Comparison of ENCODE assay signal across 20 mouse cellular contexts in the genomic region with DNA sequence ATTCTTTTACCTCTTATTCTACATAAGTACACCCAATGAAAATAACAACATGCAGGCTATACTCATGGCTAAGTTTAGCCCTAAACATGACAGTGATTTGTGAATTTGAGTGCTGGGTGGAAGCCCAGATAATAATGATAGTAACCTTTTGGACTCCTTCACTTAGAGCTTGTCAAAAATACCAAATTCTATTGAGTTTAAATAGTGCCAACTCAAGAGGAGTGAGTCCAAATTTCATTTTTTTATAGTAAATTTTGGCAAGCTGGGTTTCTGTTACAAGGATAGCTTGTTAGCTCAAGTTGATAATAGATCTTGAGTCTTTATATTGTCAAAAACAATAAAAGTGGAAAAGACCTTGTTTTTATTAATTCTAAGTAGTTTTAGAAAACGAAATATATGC.
"Had no signal": no experiment of that assay in that cellular context is flagged by ENCODE, and none has a peak within 500 bp of the region (broad histone marks: within the 10 kb centered on the region; RNA-seq: fewer than 3 reads in every experiment).

No protein-coding gene starts in this region.

- H3K4me1 ChIP-seq: limb, embryonic 10.5 days; limb, embryonic 13.5 days; liver, embryonic 12.5 days; liver, embryonic 15.5 days; midbrain, embryonic 15.5 days; neural tube, embryonic 12.5 days; neural tube, embryonic 15.5 days; stomach, embryonic 15.5 days had no signal

- H3K27me3 ChIP-seq: limb, embryonic 13.5 days; liver, embryonic 12.5 days; liver, embryonic 15.5 days; midbrain, embryonic 15.5 days; neural tube, embryonic 12.5 days; neural tube, embryonic 15.5 days; stomach, embryonic 15.5 days had no signal

- DNase-seq: kidney, adult 9 months; kidney, postnatal 14 days; kidney, postnatal 4 days; liver; lung, adult 18-20 months; lung, postnatal 4 days; right cerebral cortex, adult 18-20 months; right cerebral cortex, postnatal 14 days; spleen, adult 18-20 months; thymus, postnatal 25 days had no signal

- H3K9ac ChIP-seq: limb, embryonic 13.5 days; liver, embryonic 12.5 days; liver, embryonic 15.5 days; midbrain, embryonic 15.5 days; neural tube, embryonic 12.5 days; neural tube, embryonic 15.5 days; stomach, embryonic 15.5 days had no signal

- H3K9me3 ChIP-seq: limb, embryonic 10.5 days; limb, embryonic 13.5 days; liver, embryonic 12.5 days; liver, embryonic 15.5 days; midbrain, embryonic 15.5 days; neural tube, embryonic 12.5 days; neural tube, embryonic 15.5 days; stomach, embryonic 15.5 days had no signal

- H3K4me2 ChIP-seq: limb, embryonic 13.5 days; liver, embryonic 12.5 days; liver, embryonic 15.5 days; midbrain, embryonic 11.5 days; midbrain, embryonic 15.5 days; neural tube, embryonic 12.5 days; neural tube, embryonic 15.5 days; stomach, embryonic 15.5 days had no signal

- H3K4me3 ChIP-seq: limb, embryonic 10.5 days; limb, embryonic 13.5 days; liver, embryonic 12.5 days; liver, embryonic 15.5 days; midbrain, embryonic 15.5 days; neural tube, embryonic 12.5 days; neural tube, embryonic 15.5 days; stomach, embryonic 15.5 days had no signal

- H3K27ac ChIP-seq: limb, embryonic 10.5 days; limb, embryonic 13.5 days; liver, embryonic 12.5 days; liver, embryonic 15.5 days; midbrain, embryonic 15.5 days; neural tube, embryonic 12.5 days; neural tube, embryonic 15.5 days; stomach, embryonic 15.5 days had no signal

- H3K36me3 ChIP-seq: limb, embryonic 10.5 days; limb, embryonic 13.5 days; liver, embryonic 12.5 days; liver, embryonic 15.5 days; midbrain, embryonic 15.5 days; neural tube, embryonic 12.5 days; neural tube, embryonic 15.5 days; stomach, embryonic 15.5 days had no signal

- ATAC-seq: liver, embryonic 12.5 days; lung, postnatal 0 days; midbrain, embryonic 15.5 days had no signal
